Mouse (Mus musculus) hindlimb bud, embryonic 11.5 days (tissue): ENCODE measurements around the gene Lrrc4c.

ENCODE experiments used
- DNase-seq: peaks from one replicate; pipeline ENCODE4 v3.0.0-alpha.2; 2012; ENCODE audit warnings: low read depth, low spot score; ENCODE audit errors: extremely low spot score

The Lrrc4c gene

DNA sequence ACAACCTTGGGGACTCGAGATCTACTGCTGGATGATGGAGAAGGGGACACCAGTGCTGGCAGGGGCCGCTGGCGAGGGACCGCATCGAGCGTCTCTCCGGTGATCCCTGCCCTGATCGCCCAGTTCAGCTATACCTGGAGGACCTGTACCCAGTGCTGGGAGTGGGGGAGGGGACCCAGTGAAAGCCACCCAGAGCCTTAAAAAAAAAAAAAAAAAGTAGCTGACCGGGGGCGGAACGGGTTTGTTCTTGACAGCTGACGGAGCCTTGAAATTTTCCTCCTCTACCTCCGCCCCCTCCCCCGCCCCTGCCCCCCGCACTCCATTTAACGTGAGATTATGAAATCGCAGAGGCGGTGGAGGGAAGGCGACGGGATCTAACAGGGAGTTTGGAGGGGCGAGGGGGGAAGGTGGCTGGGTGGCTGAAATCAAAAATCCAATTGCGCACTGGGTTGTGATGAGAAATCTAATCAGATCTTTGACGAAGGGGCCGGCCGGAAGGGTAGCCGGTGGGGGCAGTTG, 1149.1 kb downstream of the Lrrc4c start:
- DNase-seq: no peak

DNA sequence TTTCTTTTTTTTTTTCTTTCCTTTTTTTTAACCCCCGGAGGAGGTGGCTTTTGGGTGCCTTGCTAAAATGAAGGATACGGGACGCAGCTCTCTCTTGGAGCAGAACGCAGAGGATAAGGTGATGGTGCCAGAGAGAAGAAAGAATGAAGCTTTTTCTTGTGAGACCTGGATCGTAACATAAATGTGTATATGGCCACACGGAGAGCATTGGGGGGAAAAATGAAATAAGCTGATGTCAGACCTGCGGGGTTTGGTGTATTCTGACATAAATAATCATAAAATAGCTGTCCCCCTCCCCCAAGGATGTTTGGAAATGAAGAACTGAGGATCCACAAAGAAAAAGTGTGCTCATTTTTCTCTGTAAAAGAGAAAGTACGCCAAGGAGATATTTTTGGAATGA, 1149.7 kb downstream of the Lrrc4c start:
- DNase-seq: no peak

DNA sequence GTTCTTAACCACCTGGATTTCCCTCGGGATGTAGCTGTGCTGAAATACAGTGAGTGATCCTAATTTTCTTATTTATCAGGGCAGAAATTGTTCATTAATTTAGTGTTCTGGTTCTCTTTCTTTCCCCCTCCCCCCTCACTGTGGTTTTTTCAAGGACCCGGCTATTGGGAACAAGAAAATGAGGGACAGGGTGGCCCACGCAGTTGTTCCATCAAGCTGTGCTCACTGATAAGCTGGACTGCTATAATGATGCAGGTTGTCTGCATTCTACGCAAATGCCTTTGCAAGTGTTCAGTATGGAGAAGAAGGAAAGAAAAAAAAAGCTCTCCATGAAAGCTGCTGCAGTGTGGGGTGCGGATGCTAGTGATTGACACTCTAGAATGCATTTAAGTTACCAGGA, 1150.4 kb downstream of the Lrrc4c start:
- DNase-seq: no peak

DNA sequence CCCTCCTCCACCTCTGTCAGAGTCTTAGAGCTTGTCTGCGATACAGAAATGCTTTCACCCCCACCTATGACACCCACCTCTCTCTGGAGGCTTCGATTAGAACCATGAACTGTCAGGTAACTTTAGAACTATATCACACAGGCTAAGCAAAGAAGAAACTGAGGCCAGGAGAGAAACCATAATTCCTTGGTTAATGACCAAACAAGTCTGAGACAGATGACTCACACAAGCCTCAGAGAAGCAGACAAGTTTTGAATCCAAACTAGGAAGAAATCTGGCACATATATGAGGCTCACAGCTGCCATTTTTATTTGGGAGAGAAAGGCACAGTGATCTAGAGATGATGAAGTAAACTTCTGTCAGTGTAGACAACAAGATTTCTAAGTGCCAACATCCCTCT, 1151.4 kb downstream of the Lrrc4c start:
- no peak for DNase-seq

DNA sequence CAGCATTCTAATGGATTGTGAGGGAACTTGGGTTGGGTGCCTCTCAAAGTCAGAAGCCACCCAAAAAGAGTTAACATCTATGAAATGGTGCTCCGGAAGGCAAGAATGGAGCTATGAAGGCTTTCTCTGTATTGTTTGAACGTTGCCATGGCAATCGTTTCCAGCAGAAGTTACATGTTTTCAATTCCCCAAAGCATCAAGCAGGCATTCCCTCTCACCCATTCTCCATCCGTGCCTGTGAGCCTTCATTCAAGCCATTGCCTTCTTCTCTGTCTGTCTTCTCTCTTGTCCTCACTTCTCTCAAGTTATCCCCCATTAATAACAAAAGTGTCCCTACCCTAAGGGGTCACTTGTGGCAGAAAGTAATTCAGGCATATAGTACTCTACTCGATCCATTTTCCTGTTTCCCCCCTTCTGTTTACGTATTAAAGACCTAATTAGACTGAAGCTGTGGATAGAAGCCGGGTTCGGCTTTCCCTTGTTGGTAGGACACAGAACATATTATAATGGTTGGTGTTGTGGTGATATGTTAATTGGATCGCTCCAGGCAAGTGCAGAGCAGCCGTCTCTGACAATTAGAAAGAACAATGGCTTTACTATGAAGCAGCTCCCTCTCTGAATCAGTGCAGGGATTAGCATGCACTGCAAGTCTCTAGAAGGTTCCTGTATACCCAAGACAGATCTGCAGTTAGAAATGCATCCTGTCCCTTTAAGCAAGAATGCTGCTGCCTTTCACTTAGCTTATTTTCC, 1160.4 kb downstream of the Lrrc4c start:
- DNase-seq: no peak

DNA sequence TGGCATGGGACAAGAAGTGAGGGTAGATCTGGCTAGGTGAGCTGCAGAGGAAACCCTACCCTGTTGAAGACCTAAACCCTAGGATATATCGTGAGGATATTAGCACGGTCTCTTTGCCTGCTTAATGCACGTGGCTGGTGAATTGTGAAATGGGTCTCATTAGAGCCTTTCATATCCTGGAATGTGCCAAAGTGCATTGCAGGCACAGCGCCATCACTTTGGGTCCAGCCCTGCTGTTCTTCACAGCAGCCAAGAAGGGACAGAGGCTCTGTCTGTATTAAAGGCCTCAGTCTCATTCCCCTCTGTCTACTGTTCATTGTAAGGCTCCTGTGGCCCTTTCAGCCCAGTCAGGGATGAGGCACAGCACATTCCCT, 1160.9 kb downstream of the Lrrc4c start:
- DNase-seq: no peak

DNA sequence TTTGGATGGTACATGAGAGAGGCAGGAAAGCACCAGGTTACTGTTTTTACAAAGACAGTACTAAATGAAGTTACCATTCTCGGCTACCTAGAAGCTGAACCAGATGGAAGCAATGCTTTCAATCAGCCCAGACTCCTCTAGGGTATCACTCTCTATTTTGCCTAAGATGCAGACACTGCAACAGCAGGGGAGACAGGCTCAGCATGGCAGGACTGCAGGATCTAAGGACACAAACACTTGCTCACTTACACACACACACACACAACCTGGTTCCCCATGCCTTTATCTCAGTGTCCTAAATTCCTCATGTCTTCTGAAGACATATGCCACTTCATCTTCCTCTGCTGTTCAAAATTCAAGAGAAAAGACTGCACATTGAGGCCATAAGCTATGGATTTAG, 1167.0 kb downstream of the Lrrc4c start:
- no peak for DNase-seq

DNA sequence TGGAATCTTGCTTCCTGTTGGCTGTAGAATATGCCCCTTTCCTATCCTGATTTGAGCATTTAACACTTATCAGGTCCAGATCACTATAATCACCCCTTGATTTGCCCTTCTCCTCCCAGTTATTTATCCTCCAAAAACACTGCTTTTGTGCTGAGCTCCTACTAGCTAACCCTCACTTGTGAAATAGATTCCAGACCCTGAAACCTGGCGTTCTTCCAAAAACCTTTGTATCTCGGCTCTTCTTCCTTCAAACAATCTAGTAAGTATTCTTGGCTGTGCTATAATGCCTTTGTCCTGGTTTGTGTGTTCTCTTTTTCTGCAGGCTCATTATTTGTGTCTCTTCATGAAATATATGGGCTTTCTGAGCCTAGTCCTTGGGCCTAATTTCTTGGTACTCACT, 1167.6 kb downstream of the Lrrc4c start:
- no peak for DNase-seq

DNA sequence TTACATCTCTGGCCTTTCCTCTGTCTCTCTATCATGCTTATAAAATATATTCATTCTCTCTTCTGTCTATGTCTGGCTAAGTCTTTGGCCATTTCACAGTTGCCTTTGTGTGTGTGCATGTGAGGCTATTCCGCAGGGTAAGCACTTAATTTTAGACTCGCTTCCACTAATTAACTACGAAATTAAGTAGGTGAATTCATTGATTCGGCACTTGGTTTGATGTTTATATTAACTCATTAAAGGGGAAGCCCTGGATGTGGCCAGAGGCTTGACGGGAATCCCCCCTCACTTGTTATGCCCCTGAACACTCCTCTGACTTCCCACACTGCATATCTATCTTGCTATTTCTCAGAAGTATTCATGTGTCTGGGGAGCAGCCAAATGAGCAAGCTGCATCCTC, 1169.6 kb downstream of the Lrrc4c start:
- no peak for DNase-seq

DNA sequence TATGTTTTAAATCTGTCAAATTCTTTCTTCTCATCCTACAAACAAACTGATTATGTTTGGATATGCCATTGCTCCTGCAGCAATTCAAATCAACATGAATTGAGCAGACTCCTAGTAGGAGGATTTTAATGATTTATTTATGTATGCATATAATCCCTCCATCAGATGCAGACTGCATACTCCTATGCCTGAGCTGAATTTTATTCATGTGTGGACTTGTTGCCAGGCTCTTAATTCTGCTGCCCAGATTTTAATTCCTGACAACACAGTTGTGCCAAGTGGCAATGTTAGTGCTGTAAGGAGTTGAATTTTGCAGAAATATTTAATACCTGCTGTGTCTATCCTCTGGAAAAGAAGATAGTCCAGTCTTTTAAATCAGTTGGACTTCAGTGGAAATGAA, 1179.1 kb downstream of the Lrrc4c start:
- DNase-seq: no peak

DNA sequence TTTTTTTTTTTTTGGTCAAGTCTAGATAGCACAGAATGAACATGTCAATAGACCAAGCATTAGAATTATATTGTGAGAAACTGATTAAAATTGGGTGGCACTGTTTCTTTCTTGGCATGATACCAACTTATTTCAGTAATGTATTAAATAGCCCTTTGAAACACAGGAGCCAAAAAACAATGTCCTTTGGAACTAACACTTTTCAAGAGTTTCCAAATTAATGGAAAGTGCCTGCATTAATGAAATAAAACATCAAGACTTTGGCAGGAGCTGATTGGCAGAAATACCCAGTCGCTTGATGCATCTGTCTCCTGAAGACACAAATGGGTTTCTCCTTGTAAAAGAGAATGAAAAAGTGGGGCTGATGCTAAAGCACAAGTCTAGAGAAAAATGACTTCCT, 1184.5 kb downstream of the Lrrc4c start:
- DNase-seq: no peak

DNA sequence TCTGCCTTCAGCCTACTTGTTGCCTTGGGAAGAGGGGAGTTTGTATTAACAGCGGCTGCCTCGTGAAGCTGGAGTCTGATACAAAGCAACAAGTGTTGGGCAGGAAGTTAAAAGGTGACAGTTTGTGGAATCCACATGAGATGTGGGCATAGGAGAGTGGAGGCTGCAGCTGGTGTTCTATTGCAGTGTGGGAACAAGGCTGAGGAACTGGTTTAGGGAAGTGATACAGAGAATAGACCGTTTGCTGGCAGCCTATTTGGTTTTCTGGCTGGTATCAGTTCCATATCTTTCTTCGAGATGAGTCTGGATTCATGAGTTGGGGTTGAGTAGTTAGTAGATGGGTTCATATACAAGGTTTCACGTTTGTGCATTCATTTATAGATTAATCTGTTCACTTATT, 1186.9 kb downstream of the Lrrc4c start:
- no peak for DNase-seq

DNA sequence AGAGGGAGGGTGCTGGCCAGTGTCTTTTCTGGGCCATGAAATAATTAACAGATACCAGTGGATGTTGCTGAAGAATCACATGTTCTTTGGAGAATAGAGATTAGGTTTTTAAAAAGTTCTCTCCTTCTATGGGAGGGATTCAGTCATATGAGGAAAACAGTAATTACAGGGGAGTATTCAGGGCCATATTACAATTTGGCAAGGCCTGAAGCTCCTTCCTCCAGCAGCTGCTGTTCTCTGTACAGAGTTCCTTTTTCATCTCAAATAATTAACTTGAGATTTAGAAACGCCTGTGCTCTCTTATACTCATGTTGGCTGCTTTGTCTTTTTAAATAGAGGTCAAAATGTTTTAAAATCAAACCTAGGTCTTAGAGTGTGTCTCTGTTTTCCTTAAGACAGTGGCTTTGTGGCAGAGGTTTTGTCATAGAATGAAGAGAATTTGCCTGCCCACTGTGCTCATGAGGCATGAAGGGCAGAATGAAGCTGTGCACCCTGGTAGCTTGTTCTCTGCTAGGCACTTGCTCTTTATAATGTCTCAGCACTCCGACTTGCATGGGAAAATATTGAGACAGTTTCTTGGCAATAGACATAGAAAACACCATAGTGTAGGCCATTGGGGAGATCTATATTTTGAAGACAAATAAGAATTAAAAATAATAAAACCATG, 1206.4 kb downstream of the Lrrc4c start:
- DNase-seq: no peak

DNA sequence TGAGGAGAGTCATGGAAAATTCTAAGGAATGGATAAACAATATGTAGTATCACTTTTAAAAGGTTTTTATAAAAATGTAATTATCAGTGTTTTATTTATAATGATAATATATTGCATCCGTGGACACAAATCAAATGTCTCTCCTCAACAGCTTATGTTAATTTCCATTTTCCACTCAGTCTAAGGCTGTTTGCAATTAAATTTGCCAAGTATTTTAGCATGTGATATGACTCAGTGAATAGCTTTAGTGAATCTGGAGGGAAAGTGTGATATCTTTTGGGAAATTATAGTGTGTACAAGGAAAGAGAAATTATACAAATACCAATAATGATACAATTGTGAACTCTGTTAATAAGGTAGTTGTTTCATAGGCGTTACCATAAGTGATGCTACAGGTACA, 1207.1 kb downstream of the Lrrc4c start:
- no peak for DNase-seq

DNA sequence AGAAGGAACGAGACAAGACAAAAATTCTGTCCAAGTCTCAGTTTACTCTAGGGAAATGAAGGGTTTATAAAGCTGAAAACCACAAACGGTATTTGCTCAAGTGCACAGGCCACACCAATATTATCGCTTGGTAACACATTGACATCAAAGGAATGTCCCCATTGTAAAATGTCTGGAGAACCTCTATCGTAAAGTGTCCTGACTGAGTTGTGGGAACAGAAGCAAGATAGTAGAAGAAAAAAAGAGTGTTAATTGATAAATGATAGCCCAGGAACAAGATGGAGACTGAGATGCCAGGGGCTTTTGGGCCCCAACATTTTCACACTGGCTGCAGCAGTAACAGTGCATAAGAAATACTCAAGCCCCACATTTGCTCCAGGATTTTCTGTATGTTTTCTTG, 1212.7 kb downstream of the Lrrc4c start:
- no peak for DNase-seq

DNA sequence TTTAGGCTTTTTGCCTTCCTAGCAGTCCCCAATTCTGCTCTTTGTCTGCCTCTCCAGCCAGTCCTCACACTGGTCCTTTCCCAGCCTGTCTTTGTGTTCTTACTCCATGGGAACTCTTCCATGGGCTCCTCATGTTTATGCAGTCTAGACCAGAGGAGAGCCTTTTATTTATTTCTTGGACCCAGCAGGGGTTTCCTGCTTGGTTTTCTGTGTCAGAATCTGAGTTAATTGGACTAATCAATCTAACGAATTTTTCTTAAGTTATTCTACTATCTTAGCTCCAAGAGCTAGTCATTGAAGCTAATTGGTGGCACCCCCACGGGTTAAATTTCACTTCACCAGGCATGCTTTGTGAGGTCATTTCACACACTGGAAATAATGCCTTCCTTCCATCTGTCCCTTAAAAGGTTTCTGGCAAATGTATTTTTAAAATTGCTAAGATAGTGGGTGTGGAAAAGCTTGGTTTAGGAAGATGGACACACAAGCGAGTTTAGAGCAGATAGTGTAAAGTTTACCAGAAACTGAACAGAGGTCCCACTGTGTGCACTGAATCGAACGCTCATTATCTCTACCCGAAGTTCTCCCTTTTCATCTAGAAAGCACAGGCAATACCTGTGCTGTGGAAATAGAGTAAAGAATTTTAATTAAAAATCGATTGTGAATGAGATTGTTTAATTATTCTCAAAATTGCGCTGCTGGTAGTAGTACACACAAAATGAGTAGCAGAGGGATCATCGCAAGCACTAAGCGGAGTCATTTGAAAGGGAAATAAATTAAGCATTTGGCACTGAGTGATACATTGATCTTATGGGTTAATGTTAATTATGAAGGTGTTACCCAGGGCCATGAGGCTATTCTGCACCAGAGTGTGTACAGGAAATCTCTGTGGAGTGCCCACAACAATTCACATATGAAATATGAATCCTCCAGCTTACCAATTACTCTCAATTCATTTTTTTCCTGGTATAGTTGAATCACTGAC, 1226.0 kb downstream of the Lrrc4c start:
- no peak for DNase-seq

DNA sequence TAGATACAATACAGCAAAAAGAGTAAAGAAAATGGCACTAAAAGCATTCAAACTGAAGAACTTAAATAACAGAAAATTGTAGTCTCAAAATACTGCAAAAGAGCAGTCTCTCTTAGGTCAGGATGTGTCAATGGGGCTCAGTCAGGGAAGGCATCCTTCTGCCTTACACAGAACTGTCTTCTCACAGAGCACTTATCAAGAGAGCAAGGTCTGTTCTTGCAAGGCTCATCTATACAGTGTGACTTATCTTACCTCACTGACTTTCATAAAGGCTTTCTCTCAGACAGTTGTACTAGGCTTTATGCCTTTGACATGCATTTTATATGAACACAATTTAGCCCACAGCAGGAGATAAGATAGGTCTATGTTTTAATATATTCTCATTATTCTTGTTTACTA, 1226.7 kb downstream of the Lrrc4c start:
- DNase-seq: no peak

DNA sequence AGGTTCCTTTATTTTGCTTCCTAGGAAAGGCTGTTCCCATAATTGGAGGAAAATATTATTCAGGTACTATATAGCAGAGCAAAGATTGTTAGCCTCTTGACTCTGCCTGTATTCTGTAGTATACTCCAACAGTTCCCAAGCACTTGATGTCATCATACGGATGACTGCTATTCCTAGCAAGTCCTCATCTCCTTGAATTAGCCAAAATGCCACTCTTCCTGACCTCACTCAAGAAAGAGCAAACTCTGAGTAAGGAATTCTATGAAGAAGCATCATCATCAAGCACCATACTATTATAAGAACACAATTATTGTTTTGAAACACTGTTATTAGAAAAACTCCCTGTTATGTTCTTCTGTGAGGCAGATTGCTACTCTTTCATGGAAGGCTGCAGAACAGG, 1228.0 kb downstream of the Lrrc4c start:
- DNase-seq: no peak

DNA sequence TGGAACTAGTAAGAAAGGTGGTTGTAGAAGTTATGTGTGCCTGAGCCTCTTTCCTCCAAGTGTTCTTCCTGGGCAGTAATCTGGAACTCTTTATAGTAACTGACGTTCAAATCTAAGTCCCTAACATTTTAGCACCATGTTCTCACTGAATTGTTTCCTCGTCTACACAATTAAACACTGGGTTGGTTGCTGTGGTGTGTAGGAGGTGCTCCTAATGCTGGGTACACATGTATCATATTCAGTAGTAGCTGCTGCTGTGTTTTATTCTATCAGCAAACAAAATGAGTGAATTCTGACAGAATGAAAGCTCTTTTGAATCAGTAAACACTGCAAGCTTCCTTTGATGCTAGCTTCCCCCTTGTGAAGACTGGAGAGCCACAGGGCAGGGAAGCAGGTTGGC, 1246.5 kb downstream of the Lrrc4c start:
- no peak for DNase-seq

DNA sequence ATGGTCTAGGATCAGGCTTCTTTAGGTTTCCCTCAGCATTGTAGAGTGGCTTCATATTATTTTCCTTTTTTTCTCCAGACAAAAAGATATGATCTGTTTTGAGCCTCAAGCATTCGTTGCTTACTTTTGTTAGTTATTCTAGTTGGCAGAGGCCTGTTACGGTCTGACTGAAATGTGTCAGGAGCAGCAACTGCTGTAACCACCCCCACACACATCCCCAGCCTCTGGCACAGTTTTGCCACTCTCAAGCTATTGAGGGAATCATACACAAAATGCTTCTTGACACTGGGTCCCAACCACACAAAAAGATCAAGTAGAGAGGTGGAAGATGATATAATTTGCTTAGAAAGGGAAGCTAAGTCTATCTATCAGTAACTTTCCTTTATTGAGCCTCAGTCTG, 1251.0 kb downstream of the Lrrc4c start:
- no peak for DNase-seq

DNA sequence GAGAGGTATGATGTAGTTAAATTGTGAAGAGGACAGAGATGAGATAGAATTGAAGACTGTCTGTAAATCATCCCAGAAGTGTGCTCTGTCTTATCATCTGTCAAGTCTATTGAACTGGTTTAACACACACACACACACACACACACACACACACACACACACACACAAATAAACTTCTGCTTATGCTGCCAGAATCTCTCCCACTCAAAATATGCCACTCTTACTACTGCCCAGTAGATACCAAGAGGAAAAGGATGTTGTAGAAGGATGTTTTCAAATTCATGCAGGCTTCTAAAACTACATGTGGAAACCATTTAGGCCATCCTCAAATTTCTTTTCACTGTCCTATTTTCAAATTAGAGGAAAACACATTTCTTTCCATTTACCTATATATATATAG, 1257.0 kb downstream of the Lrrc4c start:
- no peak for DNase-seq

DNA sequence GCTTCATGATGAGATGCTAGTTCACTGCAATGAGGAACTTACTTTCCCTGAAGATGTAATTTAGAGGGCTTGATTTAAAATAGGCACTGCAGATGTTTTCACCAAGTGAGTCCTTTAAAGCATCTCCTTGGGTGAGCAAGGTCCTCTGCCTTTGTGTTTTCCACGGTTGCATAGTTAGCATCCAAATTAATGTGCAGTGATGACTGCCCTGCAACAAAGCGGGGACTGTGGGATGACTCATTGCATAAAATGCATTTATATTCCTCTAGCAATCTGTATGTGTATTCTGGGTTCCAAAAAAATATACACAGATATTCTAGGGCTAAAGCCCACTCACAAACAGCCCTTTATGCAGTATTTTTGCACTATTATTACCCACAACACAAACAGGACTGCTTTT, 1263.2 kb downstream of the Lrrc4c start:
- no peak for DNase-seq
